Mouse (Mus musculus): ENCODE data around the gene St3gal5. TPM values are rescaled to one million over a fixed set of nuclear protein-coding genes. Genes with fewer than 3 reads are reported as not detected.

The St3gal5 gene
- polyA plus RNA-seq, 1 experiment from 2014 or later: 44.4 TPM

Other genes starting within 250 kb of the St3gal5 start
- 112 and 113 TPM in 2 replicates for gene Ptcd3, start 188.8 kb upstream of the St3gal5 start, polyA plus RNA-seq (2014; fragmentation: Nextera tagmentation; extraction: Ambion mirVana)
- 17.0 and 17.6 TPM in 2 replicates for gene Polr1a, start 188.5 kb upstream of the St3gal5 start, polyA plus RNA-seq (2014; fragmentation: Nextera tagmentation; extraction: Ambion mirVana)
- 8.9 and 12.0 TPM in 2 replicates for gene Atoh8, start 138.0 kb downstream of the St3gal5 start, polyA plus RNA-seq (2014; fragmentation: Nextera tagmentation; extraction: Ambion mirVana)
- not detected in 2 replicates for gene Sftpb, start 207.0 kb downstream of the St3gal5 start, polyA plus RNA-seq (2014; fragmentation: Nextera tagmentation; extraction: Ambion mirVana)
- 32.4 and 32.8 TPM in 2 replicates for gene Usp39, start 247.6 kb downstream of the St3gal5 start, polyA plus RNA-seq (2014; fragmentation: Nextera tagmentation; extraction: Ambion mirVana)
- 13.7 and 13.8 TPM in 2 replicates for gene 0610030E20Rik, start 249.7 kb downstream of the St3gal5 start, polyA plus RNA-seq (2014; fragmentation: Nextera tagmentation; extraction: Ambion mirVana)

All from heart, embryonic 14.5 days (tissue).